Mouse (Mus musculus): ENCODE measurements at regions not wholly inside any gene's neighbourhood (a gene's known extent, or its start where the extent isn't known, plus 50 kb on each side); places are given as distances from the start of the nearest gene placed in this dataset.
A peak's percentile ranks its signal among the peaks of the same experiment; 100 is the strongest.
"Not testable (repeated sequence)": the region's sequence is repeated elsewhere in the genome, so short reads cannot be mapped to it uniquely, and the experiment has no call there.

DNA sequence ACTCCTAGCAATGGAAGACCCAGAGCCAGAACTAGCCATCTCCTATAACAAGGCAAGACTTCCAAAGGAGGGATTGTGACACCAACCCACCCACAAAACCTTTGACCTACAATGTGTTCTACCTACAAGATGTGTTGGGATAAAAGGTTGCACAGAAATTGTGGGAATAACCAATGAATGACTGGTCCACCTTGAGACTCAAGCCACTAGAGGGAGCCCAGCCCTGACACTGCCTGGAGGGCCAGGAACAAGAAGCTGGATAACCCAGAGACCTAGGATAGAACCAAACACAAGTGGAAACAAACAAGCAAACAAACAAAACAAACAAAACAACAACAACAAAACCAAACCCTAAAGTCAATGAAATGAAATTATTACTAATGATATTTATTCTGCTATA lies 288.8 kb downstream of the Dchs2 start:
- peak; percentile 55 for DNase-seq

DNA sequence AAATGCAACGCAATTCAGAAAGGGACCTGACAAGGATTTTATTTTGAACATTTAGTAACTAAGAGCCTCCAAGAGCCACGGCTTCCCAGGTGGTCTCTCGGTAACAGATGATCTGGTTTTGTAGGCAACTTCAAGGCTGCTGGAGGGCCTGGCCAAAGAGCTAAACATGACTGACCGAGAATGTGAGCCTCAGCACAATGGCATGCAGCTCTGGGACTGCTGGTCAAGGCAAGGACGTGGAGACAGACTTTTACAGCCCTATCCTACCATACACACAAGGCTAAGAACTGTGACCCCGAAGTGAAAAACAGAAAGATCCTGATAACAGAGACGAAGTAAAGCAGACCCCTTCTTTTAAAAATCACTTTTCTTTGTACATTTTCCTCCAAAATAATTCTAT lies 296.5 kb downstream of the Dchs2 start:
- no peak for DNase-seq

DNA sequence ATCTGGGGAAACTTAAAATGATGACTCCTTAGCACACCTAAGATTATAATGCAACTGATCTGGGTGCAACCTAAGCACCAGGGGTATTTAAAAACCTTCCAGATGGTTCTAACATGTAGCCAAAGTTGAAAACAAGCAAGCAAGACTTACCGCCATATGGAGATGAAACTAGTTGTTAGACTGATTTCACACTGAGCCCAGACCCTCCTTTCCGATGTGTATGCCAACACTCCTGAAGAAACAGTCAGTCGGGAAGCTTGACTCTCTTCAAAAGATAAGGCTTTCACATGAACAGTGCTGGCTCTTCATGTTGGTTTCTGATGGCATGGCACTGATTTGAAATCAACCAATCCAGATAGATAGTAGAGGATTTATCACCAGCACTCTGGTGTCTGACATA lies 301.6 kb downstream of the Dchs2 start:
- no peak for DNase-seq

DNA sequence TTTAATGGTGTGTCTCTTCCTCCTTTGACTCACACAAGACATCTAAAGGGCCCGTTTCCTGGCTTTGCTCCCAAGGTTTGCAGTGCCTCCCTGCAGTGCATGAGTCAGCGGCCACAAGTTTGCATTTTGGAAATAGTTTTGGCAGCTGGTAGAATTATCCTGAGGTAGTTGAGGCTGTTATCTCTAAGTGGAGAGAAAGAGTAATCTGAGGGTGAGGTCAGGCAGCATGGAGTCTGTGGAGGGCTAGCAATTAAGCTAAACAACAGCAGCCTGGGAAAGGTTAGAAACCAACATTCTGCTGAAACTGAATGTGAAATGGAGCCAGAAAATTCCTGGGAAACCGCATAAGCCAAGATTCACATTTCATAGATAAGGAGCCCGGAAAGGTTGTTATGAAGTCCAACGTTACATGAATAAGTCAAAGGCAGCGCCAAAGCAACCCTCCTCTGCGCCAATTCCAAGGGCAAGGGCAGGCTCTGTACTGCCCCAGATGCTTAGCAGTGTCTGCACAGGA lies 318.5 kb downstream of the Dchs2 start:
- DNase-seq, result peak; percentile 18

DNA sequence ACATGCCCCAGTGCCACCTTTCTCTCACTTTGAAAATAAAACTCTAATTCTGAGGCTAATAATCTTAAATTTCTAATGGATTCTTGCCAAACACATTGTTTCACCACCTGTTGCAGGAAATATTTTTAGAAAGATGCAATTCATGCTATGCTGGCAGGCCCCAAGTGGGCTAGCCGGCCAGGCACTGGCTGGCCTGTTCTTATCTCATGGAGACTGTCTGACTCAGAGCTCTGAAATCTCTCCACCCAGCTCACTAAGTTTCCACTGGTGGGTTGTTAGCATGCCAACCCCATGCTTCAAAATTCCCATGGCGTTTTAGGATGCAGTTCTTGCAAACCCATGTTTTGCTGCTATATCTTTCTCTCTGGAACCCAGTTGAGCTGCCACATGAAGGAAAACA lies 315.5 kb upstream of the Sfrp2 start:
- DNase-seq, result no peak

DNA sequence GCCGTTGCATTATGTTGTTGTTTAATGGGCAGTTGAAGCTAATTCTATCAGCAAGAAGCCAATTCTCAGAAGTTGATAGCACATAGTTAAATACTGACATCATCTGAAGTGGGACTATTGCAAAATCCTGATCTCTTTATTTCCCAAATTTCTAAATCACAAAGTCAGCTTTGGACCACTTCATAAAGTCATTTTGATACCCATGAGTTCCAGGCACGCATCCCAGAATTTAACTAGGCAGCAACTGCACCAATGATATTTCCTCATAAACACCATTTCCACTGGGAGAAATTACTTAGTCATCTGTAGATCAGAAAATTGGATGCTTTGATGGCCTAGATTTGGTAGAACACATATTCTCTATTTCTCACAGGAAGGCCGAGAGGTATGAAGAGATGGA lies 314.8 kb upstream of the Sfrp2 start:
- no peak for DNase-seq

DNA sequence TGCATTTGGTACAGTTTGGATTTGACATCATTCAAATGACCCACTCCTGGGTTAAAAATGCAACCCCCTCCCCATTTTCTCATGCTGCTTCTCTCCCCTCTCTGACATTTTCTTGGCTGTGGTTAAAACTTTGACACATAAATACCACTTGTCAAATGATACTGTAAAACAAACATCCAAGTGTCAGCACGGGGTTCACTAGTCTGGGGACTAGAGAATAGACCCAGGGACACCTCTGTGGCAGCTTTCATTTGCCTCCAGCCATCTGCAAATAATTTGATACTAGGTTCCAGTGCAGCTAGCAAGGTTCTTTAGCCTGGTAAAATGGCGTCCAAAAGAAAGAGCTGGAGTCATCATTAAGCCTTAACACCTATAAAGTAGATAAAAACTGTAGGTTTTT lies 312.7 kb upstream of the Sfrp2 start:
- no peak for DNase-seq

DNA sequence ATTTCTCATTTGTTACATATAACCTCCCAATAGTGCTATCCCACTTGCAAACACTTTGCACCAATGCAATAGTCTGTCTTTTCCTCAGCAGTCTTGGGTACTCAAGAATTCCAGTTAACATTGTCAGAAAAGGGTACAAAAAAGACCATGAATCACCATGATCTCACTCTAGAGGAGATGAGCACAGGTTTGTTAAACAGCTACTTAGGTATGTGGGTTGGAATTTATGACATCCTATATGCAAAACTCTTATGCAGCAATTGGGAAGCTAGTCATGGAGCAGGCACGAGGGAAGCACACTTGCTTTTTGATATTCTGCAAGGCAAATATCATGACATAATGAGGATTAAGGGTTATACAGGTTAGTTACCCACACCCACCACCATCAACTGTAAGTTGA lies 307.7 kb upstream of the Sfrp2 start:
- no peak for DNase-seq

DNA sequence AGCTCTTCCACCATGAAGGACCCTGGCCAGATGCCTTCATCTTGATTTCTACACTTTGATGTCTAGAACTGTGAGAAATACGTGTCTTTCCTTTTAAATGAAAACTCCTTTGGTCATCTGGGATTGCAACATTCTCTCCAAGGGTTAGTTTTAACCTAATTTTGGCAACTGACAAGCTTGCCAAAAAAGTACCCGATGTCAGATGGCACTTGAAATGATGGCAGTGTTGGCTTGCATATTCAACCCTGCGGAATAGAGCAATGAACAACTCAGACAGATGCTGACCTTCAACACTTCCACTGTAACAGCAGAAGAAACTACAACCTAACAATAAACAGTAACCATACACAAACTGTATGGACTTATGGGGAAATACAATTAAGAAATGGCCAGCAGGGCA lies 286.9 kb upstream of the Sfrp2 start:
- DNase-seq, result no peak

DNA sequence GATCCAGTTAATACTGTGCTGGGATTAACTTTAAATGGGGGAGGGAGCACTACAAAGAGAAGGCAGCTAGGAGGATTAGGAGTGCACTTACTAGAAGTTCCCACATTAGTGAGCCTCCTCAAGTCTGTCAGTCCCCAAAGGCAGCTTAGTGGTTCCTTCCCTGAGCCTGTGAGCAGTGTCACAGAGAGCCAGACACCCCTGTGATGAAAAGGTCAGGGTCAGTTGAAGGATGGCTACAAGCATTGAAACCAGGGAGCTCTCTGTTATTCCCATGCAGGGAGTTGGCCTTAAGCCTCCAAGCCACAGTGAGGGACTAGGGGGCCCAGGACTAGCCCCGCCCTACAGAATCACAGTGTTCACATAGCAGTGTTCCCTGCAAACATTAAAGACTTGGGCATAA lies 285.9 kb upstream of the Sfrp2 start:
- no peak for DNase-seq

DNA sequence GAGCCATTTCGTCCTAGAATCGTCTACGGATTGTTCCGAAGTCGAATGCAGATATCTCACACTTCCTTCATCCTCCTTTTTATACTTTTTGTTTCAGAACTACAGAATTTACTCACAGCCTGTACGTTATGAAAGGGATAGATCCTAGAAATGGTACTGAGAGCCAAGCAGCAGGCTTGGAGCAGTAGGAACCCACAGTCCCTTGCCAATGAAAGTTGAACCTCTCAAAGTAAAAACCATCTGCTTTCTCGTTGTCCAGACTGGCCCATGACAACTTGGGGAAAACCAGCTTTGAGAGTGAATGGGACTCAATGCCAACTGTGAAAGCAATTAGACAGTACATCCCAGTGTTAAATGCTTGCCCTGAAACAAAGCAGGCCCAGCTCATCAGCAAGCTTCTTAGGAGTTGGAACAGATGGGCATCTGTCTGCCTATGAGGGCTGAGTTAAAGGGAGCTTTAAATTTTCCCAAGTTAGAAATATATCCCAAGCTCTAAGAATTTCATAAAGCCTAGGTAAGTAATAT lies 279.9 kb upstream of the Sfrp2 start:
- DNase-seq, result no peak

DNA sequence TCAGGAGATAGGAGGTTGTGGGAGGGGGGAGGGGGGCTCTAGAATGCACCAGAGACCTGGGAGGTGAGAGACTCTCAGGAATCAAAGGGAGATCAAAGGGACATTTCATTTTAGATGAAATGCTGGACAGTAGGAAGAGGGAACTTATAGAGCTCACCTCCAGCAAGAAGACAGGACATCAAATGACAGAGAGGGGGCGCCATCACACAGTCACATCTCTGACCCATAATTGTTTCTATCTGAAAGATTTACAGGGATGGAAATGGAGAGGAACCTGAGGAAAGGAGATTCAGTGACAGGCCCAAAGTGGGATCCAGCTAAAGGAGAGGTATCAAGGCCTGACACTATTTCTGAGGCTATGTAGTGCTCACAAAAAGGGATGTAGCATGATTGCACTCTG lies 270.5 kb upstream of the Sfrp2 start:
- DNase-seq, result peak; percentile 27

DNA sequence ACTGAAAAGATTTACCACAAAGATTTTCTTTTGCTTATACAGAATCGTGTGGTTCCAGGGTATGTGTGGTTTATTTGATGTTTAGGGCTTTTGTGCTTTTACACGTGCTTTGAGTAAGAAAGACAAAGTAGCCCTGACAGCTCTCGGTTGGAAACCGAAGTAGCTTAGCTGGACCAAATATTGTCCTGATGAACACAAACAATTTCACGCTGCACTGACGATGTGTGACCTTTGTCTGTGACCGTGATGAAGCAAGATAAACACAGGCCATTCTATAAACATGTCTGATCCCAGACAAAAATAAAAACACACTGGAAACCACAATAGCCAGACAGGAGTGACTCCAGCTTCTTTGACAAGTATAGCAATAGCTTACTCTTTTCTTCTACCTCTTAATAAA lies 262.2 kb upstream of the Sfrp2 start:
- no peak for DNase-seq

DNA sequence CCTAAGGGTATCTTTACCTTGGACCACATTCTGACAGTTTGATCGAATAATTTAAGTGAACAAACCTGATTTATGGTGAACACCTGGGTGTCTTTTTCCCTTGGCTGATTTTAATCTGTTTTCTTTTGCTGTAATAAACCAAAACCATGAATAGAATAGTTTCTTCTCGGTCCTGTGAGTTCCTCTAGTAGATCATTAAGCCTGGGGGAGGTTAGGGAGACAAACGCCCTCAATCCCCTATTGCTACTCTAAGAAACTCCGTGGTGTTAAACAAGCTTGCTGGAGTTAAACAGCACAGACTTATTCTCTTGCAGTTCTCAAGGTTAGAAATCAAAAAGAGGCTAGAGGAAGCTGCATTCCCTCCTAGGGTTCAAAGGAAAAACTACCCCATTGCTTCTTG lies 249.5 kb upstream of the Sfrp2 start:
- DNase-seq, result no peak

DNA sequence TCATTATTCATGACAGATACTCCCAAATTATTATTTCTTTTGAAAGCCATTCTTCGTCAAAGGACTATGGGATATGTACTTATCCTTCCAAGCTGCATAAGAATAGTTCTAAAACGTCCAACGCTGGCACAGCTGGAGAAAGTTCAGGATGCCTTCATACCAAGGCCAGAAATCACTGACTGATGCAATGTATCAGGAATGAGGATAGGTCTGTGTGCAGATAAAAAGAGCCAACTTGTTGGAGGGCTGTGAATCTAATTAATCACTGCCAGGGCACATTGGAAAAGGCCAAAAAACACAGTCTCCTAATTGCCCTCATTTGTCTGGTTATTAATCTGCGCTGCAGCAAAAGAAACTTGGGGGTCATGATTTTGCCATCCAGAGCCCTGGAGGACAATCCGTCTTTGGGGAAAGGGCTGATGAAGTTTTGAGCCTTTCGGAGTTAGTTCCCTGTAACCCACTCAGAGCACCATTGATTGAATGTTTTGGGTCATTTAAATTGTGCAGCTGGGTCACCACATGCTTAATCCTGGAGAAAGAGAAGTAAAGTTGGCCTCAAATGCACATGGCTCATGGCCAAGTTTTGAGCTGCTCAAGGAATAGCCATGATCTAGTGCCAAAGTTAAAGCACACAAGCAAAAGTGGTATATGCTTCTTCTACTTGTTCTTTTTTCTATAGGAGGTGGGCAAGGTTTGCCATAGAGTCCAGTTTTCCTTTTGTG lies 248.0 kb upstream of the Sfrp2 start:
- peak; percentile 50 for DNase-seq

DNA sequence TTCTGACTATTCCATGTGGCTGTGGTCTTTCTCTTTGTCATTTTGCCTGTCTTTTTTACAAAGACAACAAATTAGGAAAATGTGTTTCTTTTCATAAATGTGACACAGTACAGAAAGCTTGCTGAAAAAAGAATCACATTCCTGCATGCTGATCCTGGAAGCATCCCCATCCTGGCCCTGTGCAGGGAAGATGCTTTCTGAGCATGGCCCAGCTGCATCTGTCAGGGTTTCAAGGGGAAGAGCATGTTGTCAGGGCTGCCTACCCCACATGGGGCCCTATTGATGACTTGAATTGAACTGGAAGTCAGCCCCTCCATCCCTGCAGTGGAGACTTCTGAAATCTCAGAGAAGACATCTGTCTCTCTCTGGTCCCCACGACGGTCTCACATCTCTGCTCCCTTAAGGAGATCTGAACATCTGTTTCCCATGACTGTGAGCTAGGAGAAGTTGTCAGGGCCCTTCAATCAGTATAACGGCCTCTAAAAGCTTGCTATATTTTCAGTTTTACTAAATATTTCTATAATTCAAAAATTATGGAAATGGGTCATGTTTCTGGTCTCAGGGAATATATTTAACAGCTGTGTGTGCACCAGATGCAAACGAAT lies 235.8 kb upstream of the Sfrp2 start:
- DNase-seq, result no peak

DNA sequence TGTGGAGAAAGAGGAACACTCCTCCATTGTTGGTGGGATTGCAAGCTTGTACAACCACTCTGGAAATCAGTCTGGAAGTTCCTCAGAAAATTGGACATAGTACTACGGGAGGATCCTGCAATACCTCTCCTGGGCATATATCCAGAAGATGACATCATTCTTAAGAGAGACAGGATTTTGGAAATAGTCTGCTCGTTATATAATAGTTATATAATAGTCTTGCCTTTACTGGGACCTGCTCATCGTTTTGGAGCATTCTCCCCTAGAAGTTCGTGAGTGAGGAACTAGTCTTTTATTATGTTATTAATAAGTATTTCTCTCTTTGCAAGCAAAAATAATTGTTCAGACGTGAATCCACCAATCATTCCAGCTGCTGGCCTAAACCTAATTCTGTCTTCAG lies 229.5 kb upstream of the Sfrp2 start:
- not testable (repeated sequence) for DNase-seq

DNA sequence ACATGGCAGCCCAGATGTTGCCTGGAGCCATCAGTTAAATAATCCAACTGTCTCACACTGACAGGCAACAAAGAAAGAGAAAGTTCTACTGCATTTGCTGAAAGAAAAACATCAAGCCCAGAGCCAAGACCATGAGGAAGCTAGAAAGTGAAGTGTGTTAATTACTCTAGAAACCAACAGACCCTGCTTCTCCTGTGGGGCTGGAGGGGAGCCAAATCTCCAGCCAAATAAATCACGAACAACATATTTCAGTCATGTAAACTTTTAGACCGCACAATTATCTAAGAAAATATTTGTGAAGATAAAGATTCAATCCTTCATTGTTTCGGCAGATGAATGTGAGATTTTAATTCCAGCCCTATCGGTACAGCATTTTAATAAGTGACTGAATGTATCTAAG lies 228.9 kb upstream of the Sfrp2 start:
- peak; percentile 15 for DNase-seq

DNA sequence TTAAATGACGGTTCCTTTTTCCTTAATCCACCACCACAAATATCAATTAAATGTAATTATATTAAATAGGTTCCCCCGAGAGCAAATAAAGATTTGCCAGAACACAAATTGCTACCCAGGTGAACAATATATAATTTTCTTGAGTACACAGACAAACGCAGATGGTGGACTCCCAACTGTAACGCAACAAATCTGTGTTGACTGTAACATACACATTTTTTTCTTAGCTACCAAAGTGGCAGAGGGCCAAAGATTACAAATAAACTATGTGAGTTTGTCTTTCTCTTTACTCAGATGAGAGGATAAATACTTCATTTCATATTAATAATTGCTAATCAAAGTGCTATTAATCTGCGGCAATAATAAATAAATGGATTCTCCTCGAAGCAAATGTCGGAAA lies 228.4 kb upstream of the Sfrp2 start:
- no peak for DNase-seq

DNA sequence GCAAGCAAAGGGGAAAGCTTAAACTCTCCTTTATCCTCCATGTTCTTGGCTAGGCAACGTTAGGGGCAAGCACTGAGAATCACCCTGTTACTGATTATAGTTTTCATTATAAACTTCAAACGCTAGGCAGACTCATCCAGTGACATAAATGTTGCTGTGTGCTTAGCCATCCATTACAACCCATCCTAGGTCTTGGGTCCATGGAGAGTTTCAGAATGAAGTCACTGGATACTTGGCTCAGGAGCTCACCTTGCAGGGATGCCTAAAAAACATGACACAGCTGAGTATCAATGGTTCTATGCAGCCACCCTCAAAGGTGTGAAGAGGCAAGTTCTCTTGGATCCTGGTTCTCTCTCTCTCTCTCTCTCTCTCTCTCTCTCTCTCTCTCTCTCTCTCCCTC lies 227.2 kb upstream of the Sfrp2 start:
- DNase-seq, result no peak

DNA sequence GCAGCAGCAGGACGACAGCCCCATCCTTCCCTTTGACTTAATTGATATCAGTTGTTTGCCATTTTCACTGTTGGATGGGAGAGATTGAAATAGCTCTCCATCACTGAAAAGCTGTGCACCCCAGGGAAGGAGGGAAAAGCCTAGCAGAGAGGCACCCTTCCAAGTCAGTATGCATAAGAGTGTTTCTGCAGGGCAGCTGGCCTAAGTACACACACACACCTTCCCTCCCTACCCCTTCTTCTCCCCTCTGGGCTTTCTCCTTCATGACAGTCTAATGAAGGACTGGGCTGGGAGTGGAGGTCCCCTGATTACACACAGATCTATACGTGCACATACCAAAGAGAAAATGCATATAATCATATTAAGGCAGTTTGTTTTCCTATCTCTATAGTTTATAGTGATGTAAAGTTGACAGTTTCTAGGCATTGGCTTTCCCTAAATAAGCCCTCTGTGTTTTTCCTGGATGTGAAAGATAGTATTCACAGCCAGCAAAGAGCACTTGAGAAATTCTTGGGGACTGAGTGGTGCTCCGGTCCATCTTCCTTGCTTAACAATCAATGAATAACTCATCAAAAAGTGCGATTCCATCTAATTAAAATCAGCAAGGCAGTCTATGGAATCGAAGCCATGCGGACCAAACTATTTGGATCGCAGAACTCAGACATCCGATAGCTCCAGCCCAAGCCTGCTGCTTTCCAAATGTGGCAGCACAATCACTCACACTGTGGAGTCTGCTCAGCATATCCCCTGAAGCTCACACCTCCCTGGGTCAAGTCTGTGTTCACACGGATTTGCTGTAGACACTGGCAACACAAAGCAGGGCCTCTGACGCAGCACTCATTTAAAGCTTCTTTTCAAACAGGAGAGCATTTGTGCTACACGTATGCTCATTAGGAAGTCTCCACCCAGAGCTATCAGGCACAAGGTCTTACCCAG lies 224.9 kb upstream of the Sfrp2 start:
- no peak for DNase-seq

DNA sequence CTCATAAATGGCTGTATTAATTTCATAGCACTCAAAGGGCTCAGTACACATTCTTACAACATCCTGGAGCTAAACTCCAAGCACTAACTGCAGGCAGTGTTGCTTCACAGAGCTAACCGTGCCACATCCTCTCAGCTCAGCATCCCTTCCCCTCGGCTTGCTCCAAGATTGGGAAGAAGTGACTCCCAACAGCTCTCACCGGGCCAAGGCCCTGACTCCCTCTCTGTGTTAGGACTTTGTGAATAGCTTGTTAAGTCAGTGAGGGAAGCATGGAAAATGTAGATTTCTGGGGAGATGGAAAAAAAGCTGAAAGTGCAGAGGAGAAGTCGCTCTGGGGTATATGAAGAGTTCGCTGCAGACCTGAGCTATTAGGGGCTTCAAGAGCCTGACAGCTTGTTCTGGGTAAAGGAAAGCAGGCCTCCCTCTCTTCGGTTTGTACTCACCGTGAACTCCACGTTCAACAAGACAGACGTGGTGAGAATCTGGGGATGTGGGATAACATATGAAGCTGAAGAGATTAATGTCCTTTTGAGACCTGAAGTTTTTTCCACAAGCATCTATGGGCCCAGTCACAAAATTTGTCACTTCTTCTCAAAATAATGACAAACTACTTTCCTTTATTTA lies 213.5 kb upstream of the Sfrp2 start:
- DNase-seq, result no peak

DNA sequence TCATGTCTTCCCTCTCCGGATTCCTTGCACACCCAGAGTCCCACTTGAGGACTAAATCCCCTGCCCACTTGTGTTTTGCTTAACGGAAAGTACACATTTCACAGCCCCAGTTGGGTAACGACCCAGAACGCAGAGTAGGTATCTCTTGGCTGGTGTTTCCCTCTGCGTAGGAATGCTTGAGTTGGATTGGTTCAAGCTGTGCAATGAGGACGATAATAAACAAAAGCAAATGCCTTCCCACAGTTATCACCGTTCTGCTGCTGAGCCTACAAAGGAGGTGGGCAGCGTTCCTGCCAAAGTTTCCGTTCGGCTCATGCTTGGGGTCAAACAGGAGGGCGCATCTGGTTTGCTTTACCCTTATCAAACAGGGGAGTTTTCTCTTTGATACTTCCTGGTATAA lies 212.3 kb upstream of the Sfrp2 start:
- DNase-seq, result no peak

Data from kidney, postnatal 10 days (tissue).